1 mouse cellular context compared by ENCODE assay signal in the genomic region with DNA sequence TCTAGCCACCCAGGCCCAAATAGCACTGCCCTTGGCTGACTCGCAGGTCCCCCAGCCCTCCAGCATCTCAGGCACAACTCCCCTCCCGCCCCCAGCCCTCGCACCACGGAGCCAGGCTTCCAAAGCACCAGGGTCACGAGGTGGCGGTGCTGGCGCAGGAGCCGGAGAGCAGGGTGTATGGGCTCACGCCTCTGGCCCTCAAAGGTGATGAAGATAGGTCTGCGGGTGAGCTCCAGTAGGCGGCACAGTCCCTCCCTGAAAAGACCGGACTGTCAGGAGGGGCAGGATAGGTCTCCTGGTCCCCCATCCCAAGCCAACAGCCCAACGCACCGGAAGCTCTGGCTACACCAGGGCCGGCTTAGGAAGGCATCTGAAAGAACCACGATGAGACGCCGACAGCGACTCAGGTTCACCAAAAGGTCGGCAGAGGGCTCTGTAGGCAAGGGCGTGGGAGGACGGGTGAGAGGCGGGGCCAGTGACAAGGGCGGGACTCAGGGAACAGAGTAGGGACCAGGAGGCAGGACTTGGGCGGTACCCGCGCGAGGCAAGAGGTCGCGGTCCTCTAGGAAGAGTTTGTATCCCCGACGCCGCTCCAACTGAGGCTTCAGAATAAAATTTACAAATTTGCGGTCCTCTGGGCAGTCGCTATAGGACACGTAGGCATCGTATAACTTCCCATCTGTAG.
TF ChIP-seq lines count a peak whose summit lies in the region.

No protein-coding gene starts in this region.

TF ChIP-seq in MEL, 35 proteins besides CTCF, POLR2A, EP300 and RAD21 (continued from another document):
- TF ChIP-seq USF2 (IDR thresholded peaks at IDR 0.05; ENCODE audit: borderline replicate concordance in 1 of 2, insufficient read depth in 1 of 2, low read depth in 1 of 2, low read length in 2 of 2) (no peak), POLR2AphosphoS5 (IDR thresholded peaks at IDR 0.05; ENCODE audit: borderline replicate concordance, low read depth, low read length) (no peak), SMC3 (IDR thresholded peaks at IDR 0.05; ENCODE audit: low read depth, low read length) (peak; percentile 95), MXI1 (IDR thresholded peaks at IDR 0.05; ENCODE audit: low read depth, low read length) (0 out of 2 replicates have a peak, but pooled peaks have one; percentile 18), UBTF (IDR thresholded peaks at IDR 0.05; ENCODE audit: borderline replicate concordance, insufficient read depth, low read depth, low read length) (no peak), GABPA (IDR thresholded peaks at IDR 0.05; ENCODE audit: low read depth, low read length) (no peak), E2F4 (IDR thresholded peaks at IDR 0.05; ENCODE audit: borderline replicate concordance, low read depth, low read length) (no peak), MYC (IDR thresholded peaks at IDR 0.05; ENCODE audit: low read depth, low read length) (no peak)
